Mouse (Mus musculus): ENCODE results near the gene Tmtc2.

Tmtc2 gene

GRCm38 (mm10) chr10:105536910-105537309 lies 37.3 kb downstream of the Tmtc2 start:
- Histone ChIP-seq H3K27me3 (ENCODE audit: insufficient read depth, low read length) (no peaks in the 10 kb centered on the region), H3K9me3 (ENCODE audit: low read length) (no peaks in the 10 kb centered on the region), H3K4me1 (replicated peaks; ENCODE audit: low read depth, low read length) (no peaks in the 10 kb centered on the region), H3K36me3 (ENCODE audit: insufficient read depth, low read length) (no peaks in the 10 kb centered on the region), H3K4me3 (replicated peaks; ENCODE audit: low read length) (no peak overlapping the region)
- no peak for TF ChIP-seq NANOG (IDR thresholded peaks at IDR 0.05; ENCODE audit: borderline replicate concordance, low read length)
- no peak for TF ChIP-seq CTCF (conservative IDR thresholded peaks at IDR 0.05; ENCODE audit: low read length)
- no peak for TF ChIP-seq POU5F1 (IDR thresholded peaks at IDR 0.05; ENCODE audit: borderline replicate concordance, low read length)

- no peaks in the 10 kb centered on the region for H3K27me3 ChIP-seq (ENCODE audit: insufficient read depth, low read length)
- no peaks in the 10 kb centered on the region for H3K36me3 ChIP-seq (ENCODE audit: insufficient read depth, low read length)
- no peak overlapping the region for H3K4me3 ChIP-seq (replicated peaks; ENCODE audit: low read length)
- H3K9me3 ChIP-seq (ENCODE audit: low read length): no peaks in the 10 kb centered on the region
- no peak for TF ChIP-seq NANOG (IDR thresholded peaks at IDR 0.05; ENCODE audit: borderline replicate concordance, low read length)
- no peak for TF ChIP-seq POU5F1 (IDR thresholded peaks at IDR 0.05; ENCODE audit: borderline replicate concordance, low read length)
- TF ChIP-seq CTCF (conservative IDR thresholded peaks at IDR 0.05; ENCODE audit: low read length): no peak
- H3K4me1 ChIP-seq (replicated peaks; ENCODE audit: low read depth, low read length): no peaks in the 10 kb centered on the region
Measured at GRCm38 (mm10) chr10:105535848-105536247, 38.4 kb downstream of the Tmtc2 start.

GRCm38 (mm10) chr10:105532747-105533146 lies 41.5 kb downstream of the Tmtc2 start:
- Histone ChIP-seq H3K27me3 (ENCODE audit: insufficient read depth, low read length) (no peaks in the 10 kb centered on the region), H3K36me3 (ENCODE audit: insufficient read depth, low read length) (no peaks in the 10 kb centered on the region), H3K4me3 (replicated peaks; ENCODE audit: low read length) (no peak overlapping the region), H3K9me3 (ENCODE audit: low read length) (no peaks in the 10 kb centered on the region), H3K4me1 (replicated peaks; ENCODE audit: low read depth, low read length) (no peaks in the 10 kb centered on the region)
- TF ChIP-seq POU5F1 (IDR thresholded peaks at IDR 0.05; ENCODE audit: borderline replicate concordance, low read length) (no peak), NANOG (IDR thresholded peaks at IDR 0.05; ENCODE audit: borderline replicate concordance, low read length) (no peak)

GRCm38 (mm10) chr10:105532019-105532525 lies 42.2 kb downstream of the Tmtc2 start:
- H3K27me3 ChIP-seq (ENCODE audit: insufficient read depth, low read length): no peaks in the 10 kb centered on the region
- no peaks in the 10 kb centered on the region for H3K9me3 ChIP-seq (ENCODE audit: low read length)
- TF ChIP-seq NANOG (IDR thresholded peaks at IDR 0.05; ENCODE audit: borderline replicate concordance, low read length) (no peak), CTCF (conservative IDR thresholded peaks at IDR 0.05; ENCODE audit: low read length) (no peak), POU5F1 (IDR thresholded peaks at IDR 0.05; ENCODE audit: borderline replicate concordance, low read length) (no peak)
- no peak overlapping the region for H3K4me3 ChIP-seq (replicated peaks; ENCODE audit: low read length)
- H3K36me3 ChIP-seq (ENCODE audit: insufficient read depth, low read length): no peaks in the 10 kb centered on the region
- H3K4me1 ChIP-seq (replicated peaks; ENCODE audit: low read depth, low read length): no peaks in the 10 kb centered on the region

GRCm38 (mm10) chr10:105531080-105531894 lies 43.0 kb downstream of the Tmtc2 start:
- no peaks in the 10 kb centered on the region for H3K27me3 ChIP-seq (ENCODE audit: insufficient read depth, low read length)
- no peaks in the 10 kb centered on the region for H3K9me3 ChIP-seq (ENCODE audit: low read length)
- H3K4me3 ChIP-seq (replicated peaks; ENCODE audit: low read length): no peak overlapping the region
- TF ChIP-seq CTCF (conservative IDR thresholded peaks at IDR 0.05; ENCODE audit: low read length) (no peak), NANOG (IDR thresholded peaks at IDR 0.05; ENCODE audit: borderline replicate concordance, low read length) (no peak), POU5F1 (IDR thresholded peaks at IDR 0.05; ENCODE audit: borderline replicate concordance, low read length) (no peak)
- no peaks in the 10 kb centered on the region for H3K36me3 ChIP-seq (ENCODE audit: insufficient read depth, low read length)
- H3K4me1 ChIP-seq (replicated peaks; ENCODE audit: low read depth, low read length): no peaks in the 10 kb centered on the region

- peaks cover 29% of the 10 kb centered on the region for H3K4me1 ChIP-seq (replicated peaks; ENCODE audit: low read depth, low read length)
- H3K4me3 ChIP-seq (replicated peaks; ENCODE audit: low read length): no peak overlapping the region
- H3K36me3 ChIP-seq (ENCODE audit: insufficient read depth, low read length): no peaks in the 10 kb centered on the region
- no peaks in the 10 kb centered on the region for H3K27me3 ChIP-seq (ENCODE audit: insufficient read depth, low read length)
- TF ChIP-seq POU5F1 (IDR thresholded peaks at IDR 0.05; ENCODE audit: borderline replicate concordance, low read length): no peak
- TF ChIP-seq CTCF (conservative IDR thresholded peaks at IDR 0.05; ENCODE audit: low read length): no peak
- no peak for TF ChIP-seq NANOG (IDR thresholded peaks at IDR 0.05; ENCODE audit: borderline replicate concordance, low read length)
- no peaks in the 10 kb centered on the region for H3K9me3 ChIP-seq (ENCODE audit: low read length)
Measured at GRCm38 (mm10) chr10:105523405-105524088, 50.7 kb downstream of the Tmtc2 start.

- TF ChIP-seq CTCF (conservative IDR thresholded peaks at IDR 0.05; ENCODE audit: low read length): no peak
- no peak for TF ChIP-seq POU5F1 (IDR thresholded peaks at IDR 0.05; ENCODE audit: borderline replicate concordance, low read length)
- no peak for TF ChIP-seq NANOG (IDR thresholded peaks at IDR 0.05; ENCODE audit: borderline replicate concordance, low read length)
- Histone ChIP-seq H3K4me3 (replicated peaks; ENCODE audit: low read length) (no peak overlapping the region), H3K27me3 (ENCODE audit: insufficient read depth, low read length) (no peaks in the 10 kb centered on the region), H3K4me1 (replicated peaks; ENCODE audit: low read depth, low read length) (peaks cover 29% of the 10 kb centered on the region), H3K9me3 (ENCODE audit: low read length) (no peaks in the 10 kb centered on the region), H3K36me3 (ENCODE audit: insufficient read depth, low read length) (no peaks in the 10 kb centered on the region)
Measured at GRCm38 (mm10) chr10:105522431-105522830, 51.8 kb downstream of the Tmtc2 start.

- Histone ChIP-seq H3K27me3 (ENCODE audit: insufficient read depth, low read length) (no peaks in the 10 kb centered on the region), H3K4me3 (replicated peaks; ENCODE audit: low read length) (no peak overlapping the region), H3K4me1 (replicated peaks; ENCODE audit: low read depth, low read length) (peaks cover 23% of the 10 kb centered on the region), H3K36me3 (ENCODE audit: insufficient read depth, low read length) (no peaks in the 10 kb centered on the region), H3K9me3 (ENCODE audit: low read length) (no peaks in the 10 kb centered on the region)
- TF ChIP-seq CTCF (conservative IDR thresholded peaks at IDR 0.05; ENCODE audit: low read length) (no peak), POU5F1 (IDR thresholded peaks at IDR 0.05; ENCODE audit: borderline replicate concordance, low read length) (no peak), NANOG (IDR thresholded peaks at IDR 0.05; ENCODE audit: borderline replicate concordance, low read length) (no peak)
Measured at GRCm38 (mm10) chr10:105519154-105519806, 55.0 kb downstream of the Tmtc2 start.
